Mouse (Mus musculus) cerebellum, adult 2 months (tissue): ENCODE measurements at regions not wholly inside any gene's neighbourhood (a gene's known extent, or its start where the extent isn't known, plus 50 kb on each side); places are given as distances from the start of the nearest gene placed in this dataset.
"Not testable (repeated sequence)": the region's sequence is repeated elsewhere in the genome, so short reads cannot be mapped to it uniquely, and the experiment has no call there.

Experiments used
- DNase-seq, 2 experiments: peaks; one replicate each; pipeline ENCODE4 v3.0.0; 2021
- H3K27ac ChIP-seq: fragments of 200-500 bp; 2 replicates; pipeline ENCODE4 v1.5.1; 2012; ENCODE audit warnings: low read length, control low read depth, inconsistent platforms; ENCODE audit not compliant: insufficient read depth
- H3K27me3 ChIP-seq: fragments of 200-500 bp; 2 replicates; pipeline ENCODE4 v1.6.1; 2012; ENCODE audit warnings: inconsistent platforms, mild to moderate bottlenecking, low read length, moderate library complexity; ENCODE audit not compliant: control insufficient read depth, insufficient read depth
- H3K4me1 ChIP-seq: fragments of 200-500 bp; 2 replicates; pipeline ENCODE4 v1.6.1; 2011; ENCODE audit warnings: low read length; ENCODE audit not compliant: control insufficient read depth, insufficient read depth
- H3K4me3 ChIP-seq: fragments of 200-500 bp; replicated peaks from 2 replicates; pipeline ENCODE3; 2011; ENCODE audit warnings: mild to moderate bottlenecking, low read depth, low read length, control low read depth; ENCODE audit not compliant: insufficient read depth
- CTCF ChIP-seq: fragments of 200-500 bp; IDR thresholded peaks from 2 replicates; pipeline ENCODE4 v1.5.1; 2011; ENCODE audit warnings: low read depth, mild to moderate bottlenecking, control low read depth, low read length, moderate library complexity, borderline replicate concordance; ENCODE audit not compliant: insufficient read depth
- POLR2A ChIP-seq: fragments of 200-500 bp; IDR thresholded peaks from 2 replicates; pipeline ENCODE4 v1.6.1; 2011; ENCODE audit warnings: low read length, control low read depth, borderline replicate concordance; ENCODE audit not compliant: insufficient read depth
- WGBS: fragments of 180-500 bp; shearing (Covaris S2); methylation state at CpG from one replicate; pipeline ENCODE4 v1.1.7; 2018; 5-methylcytosine and 5-hydroxymethylcytosine counted together

- Histone ChIP-seq H3K4me3 (no peak overlapping the region), H3K27me3 (no peaks in the 10 kb centered on the region), H3K4me1 (no peaks in the 10 kb centered on the region), H3K27ac (no peak overlapping the region)
- 28% methylated on average over 4 of the region's 4 CpGs for WGBS
- TF ChIP-seq CTCF (no peak), POLR2A (no peak)
- DNase-seq: no peak
Measured at GRCm38 (mm10) chr1:95397188-95397587, 83.8 kb downstream of the Fam174a start.

DNA sequence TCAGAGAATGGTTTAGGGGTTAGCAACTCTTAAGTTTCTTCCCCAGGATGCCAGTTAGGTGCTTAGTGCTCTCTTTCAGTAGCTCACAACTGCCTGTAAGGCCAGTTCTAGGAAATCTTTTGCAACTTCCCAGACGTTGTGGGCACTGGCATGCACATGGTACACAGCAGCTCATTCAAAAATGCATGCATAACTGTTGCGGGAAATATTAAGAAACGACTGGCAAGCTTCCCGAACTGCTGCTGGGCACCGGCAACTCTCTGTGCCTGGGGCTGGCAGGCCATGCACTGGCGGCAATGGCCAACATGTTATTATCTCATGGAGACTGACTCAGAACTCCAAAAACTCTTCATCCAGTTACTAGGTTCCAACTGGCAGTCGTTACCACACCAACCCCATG lies 86.3 kb downstream of the Fam174a start:
- Histone ChIP-seq H3K27me3 (no peaks in the 10 kb centered on the region), H3K27ac (no peak overlapping the region), H3K4me1 (no peaks in the 10 kb centered on the region), H3K4me3 (no peak overlapping the region)
- WGBS: 10% methylated on average over 7 of the region's 7 CpGs
- TF ChIP-seq CTCF: no peak
- no peak for TF ChIP-seq POLR2A
- no peak for DNase-seq

- Histone ChIP-seq H3K27ac (no peak overlapping the region), H3K4me3 (no peak overlapping the region), H3K27me3 (no peaks in the 10 kb centered on the region; the same call in 1 of the 2 replicates), H3K4me1 (no peaks in the 10 kb centered on the region)
- TF ChIP-seq CTCF (no peak), POLR2A (no peak)
- WGBS: 59% methylated on average over 1 of the region's 1 CpGs
- DNase-seq: no peak
Measured at GRCm38 (mm10) chr1:95422253-95422652, 108.8 kb downstream of the Fam174a start.

GRCm38 (mm10) chr1:95425420-95425819 lies 112.0 kb downstream of the Fam174a start:
- Histone ChIP-seq H3K27ac (no peak overlapping the region), H3K4me1 (no peaks in the 10 kb centered on the region), H3K27me3 (no peaks in the 10 kb centered on the region; the same call in 1 of the 2 replicates), H3K4me3 (no peak overlapping the region)
- no peak for TF ChIP-seq POLR2A
- TF ChIP-seq CTCF: no peak
- DNase-seq: no peak

- no peak overlapping the region for H3K27ac ChIP-seq
- H3K27me3 ChIP-seq: no peaks in the 10 kb centered on the region
- no peak for TF ChIP-seq CTCF
- TF ChIP-seq POLR2A: no peak
- DNase-seq: no peak
- no peaks in the 10 kb centered on the region for H3K4me1 ChIP-seq
- H3K4me3 ChIP-seq: no peak overlapping the region
Measured at GRCm38 (mm10) chr1:95437155-95437554, 123.7 kb downstream of the Fam174a start.

DNA sequence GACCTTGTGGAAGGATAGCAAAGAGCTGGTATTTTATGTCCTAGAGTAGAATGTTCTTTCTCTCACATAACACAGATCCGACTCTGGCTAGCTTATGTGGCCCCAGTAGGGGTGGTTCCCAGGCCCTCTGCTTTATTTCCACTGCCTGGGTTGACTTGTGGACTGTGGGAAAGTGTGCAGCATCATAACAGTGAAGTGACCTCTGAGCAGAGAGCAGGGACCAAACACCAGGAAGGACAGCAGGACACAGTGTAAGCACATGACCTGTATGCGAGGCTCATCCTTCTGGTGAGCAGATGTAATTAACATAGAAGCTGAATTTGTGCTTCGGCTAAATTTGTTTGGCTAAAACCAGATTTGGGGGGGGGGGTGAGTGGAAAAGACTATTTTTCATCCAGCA lies 132.1 kb downstream of the Fam174a start:
- no peak for DNase-seq
- Histone ChIP-seq H3K4me3 (no peak overlapping the region), H3K27ac (no peak overlapping the region), H3K4me1 (no peaks in the 10 kb centered on the region), H3K27me3 (no peaks in the 10 kb centered on the region)
- 71% methylated on average over 3 of the region's 3 CpGs for WGBS
- no peak for TF ChIP-seq CTCF
- no peak for TF ChIP-seq POLR2A

GRCm38 (mm10) chr1:95448962-95449558 lies 135.6 kb downstream of the Fam174a start:
- Histone ChIP-seq H3K27me3 (no peaks in the 10 kb centered on the region), H3K4me1 (no peaks in the 10 kb centered on the region), H3K27ac (no peak overlapping the region), H3K4me3 (no peak overlapping the region)
- TF ChIP-seq POLR2A (no peak), CTCF (no peak)
- DNase-seq: no peak
- WGBS: 69% methylated on average over 7 of the region's 7 CpGs

DNA sequence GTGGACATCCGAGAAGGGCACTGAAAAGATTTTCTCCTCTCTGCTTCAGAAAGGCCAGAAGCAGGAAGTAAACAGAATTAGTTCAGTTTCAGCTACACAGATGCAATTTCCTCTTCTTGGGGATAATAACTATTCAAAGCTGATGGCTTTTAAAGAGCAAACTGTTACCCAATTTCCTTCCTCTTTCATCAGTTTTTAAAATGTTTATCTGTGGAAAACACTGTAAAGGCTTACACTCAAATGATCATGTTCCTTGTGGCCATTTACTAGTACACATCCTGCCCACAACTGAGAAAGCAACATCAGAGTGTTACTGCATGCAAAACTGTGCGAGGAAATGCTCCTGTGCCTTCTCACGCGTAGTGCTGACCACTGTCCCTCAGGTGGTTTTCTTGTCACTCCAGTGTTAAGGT lies 137.5 kb downstream of the Fam174a start:
- 93% methylated on average over 4 of the region's 4 CpGs for WGBS
- TF ChIP-seq CTCF (no peak), POLR2A (no peak)
- no peak for DNase-seq
- Histone ChIP-seq H3K27ac (no peak overlapping the region), H3K4me3 (no peak overlapping the region), H3K4me1 (no peaks in the 10 kb centered on the region), H3K27me3 (no peaks in the 10 kb centered on the region)

- not testable (repeated sequence) for H3K27ac ChIP-seq, H3K4me3 ChIP-seq, H3K4me1 ChIP-seq, H3K27me3 ChIP-seq
- WGBS: 76% methylated on average over 6 of the region's 6 CpGs
- DNase-seq: peak; percentile 25 to 60
Measured at GRCm38 (mm10) chr1:95451755-95452154, 138.3 kb downstream of the Fam174a start.
